In the genomic region with DNA sequence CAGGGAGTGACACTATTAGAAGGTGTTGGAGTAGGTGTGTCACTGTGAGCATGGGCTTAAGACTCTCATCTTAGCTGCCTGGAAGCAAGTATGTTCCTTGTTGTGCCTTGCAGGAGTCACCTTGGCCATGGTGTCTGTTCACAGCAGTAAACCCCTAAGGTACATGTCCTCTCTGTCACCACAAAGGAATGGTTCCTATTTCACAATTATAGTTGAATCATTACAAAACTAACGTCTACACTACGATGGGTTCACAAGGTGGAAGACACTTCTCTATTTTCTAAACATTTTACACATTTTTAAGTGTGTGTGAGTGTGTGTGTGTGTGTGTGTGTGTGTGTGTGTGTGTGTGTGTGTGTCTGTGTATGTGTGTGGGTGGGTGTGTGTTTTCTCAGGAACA, we compare ENCODE assay signal across 19 mouse cellular contexts.
DNase-seq lines count a peak whose midpoint lies in the region; ATAC-seq lines count a peak whose summit lies in the region.
"Had no signal": no experiment of that assay in that cellular context is flagged by ENCODE, and none has a peak within 500 bp of the region (broad histone marks: within the 10 kb centered on the region; RNA-seq: fewer than 3 reads in every experiment).

No protein-coding gene starts in this region.

- peak; percentile 72 for ATAC-seq in megakaryocyte, adult 5-6 weeks (ENCODE audit: poor library complexity, severe bottlenecking)
- no peak for ATAC-seq in frontal cortex, adult (ENCODE audit: low TSS enrichment)
- ATAC-seq: forebrain, embryonic 13.5 days; forebrain, embryonic 15.5 days; forebrain, postnatal 0 days had no signal

- peak; percentile 29 for DNase-seq in 416B (ENCODE audit: low read depth)
- peak; percentile 44 for DNase-seq in A20 (ENCODE audit: low read depth, low spot score)
- DNase-seq in fat pad, adult 2 months (ENCODE audit: extremely low read depth, low read depth, low spot score), result peak; percentile 31
- DNase-seq in cerebellum, postnatal 25 days, result no peak
- DNase-seq in left cerebral cortex, adult 11 months (ENCODE audit: low spot score), result no peak
- no peak for DNase-seq in urinary bladder, postnatal 36 days (ENCODE audit: low spot score in 2 of 2)
- DNase-seq: adrenal gland, adult 2 months; adrenal gland, postnatal 10 days; adrenal gland, postnatal 25 days; cerebellum, adult 11 months; cerebellum, adult 18-20 months; cerebellum, adult 8-10 months; cerebellum, adult 9-11 months; cerebellum, postnatal 14 days; forebrain, postnatal 0 days had no signal

Comparison
In these comparisons a context has a peak if more than half of its experiments do, and no peak if none do; other contexts are left out.
1. DNase-seq: peak in 416B (single experiment), A20 (single experiment) and fat pad, adult 2 months (single experiment); none in cerebellum, postnatal 25 days (0 of 2), left cerebral cortex, adult 11 months (single experiment) and urinary bladder, postnatal 36 days (0 of 2).